Mouse (Mus musculus) urinary bladder, adult 18-20 months (tissue): Measurements from ENCODE around the gene Hpcal4.
"Not testable (repeated sequence)": the region's sequence is repeated elsewhere in the genome, so short reads cannot be mapped to it uniquely, and the experiment has no call there.

Experiments used
- DNase-seq, 2 experiments: peaks; one replicate each; pipeline ENCODE4 v3.0.0; 2022; ENCODE audit warnings: low spot score in 2 of 2, mixed read lengths in 2 of 2

The Hpcal4 gene

DNA sequence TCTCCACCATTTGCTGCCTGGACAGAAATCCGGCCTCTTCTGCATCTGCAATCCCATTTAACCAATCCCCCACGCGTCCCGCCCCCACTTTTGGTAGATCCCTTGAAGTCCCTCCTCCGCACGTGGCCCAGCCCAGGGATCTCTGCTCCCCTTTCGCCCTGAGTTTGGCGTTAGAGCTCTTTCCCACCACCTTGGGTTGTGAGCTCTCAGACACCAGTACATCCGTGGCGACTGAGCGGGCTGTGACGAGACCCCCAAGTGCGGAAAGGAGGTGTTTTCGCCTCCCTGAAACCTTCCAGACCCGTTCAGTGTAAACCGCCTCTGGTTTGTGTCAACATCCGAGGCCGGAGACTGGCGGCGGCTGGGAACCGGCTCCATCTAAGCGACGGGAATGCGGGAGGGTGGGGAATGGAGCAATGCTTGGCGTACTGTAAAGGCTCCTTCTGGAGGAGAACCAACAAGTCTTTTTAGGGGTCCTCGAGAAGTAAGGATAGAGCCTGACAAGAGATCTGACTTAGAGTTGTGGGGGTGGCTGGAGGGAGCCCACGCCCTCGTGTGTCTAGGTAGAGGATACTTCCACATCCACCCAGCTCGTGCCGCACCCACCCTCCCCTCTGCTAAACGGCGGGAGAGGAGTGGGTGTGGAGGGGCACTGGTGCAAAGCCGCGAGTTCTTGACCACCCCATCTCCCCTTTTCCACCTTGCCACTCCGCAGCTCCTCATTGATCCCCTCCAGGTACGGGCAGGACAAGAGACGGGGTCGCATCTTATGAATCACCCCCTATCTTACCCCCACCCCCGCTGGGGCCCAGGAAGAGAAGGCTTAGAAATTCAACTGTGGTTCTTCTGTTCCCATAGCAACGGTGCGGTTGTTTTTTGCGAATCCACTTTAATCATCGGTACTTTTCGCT, at the start of gene Hpcal4:
Hpcal4 (plus strand) TSS at position 900 of the 911 bp plus-strand sequence.
- peak in 1 of 2 experiments; percentile 9 for DNase-seq

DNA sequence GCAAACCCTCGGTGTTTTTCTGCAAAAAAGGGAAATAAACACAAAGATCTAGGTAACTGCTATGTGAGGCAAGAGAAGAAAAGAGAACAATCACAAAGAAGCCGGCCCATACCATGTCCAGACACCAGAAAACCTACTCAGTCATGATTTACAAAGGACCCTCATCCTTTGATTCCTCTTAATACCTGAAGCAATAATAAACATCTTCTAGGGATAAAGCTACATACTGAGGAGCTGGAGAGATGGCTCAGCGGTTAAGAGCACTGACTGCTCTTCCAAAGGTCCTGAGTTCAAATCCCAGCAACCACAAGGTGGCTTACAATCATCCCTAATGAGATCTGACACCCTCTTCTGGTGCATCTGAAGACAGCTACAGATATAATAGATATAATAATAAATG, 45.5 kb upstream of the Hpcal4 start:
- no peak for DNase-seq

DNA sequence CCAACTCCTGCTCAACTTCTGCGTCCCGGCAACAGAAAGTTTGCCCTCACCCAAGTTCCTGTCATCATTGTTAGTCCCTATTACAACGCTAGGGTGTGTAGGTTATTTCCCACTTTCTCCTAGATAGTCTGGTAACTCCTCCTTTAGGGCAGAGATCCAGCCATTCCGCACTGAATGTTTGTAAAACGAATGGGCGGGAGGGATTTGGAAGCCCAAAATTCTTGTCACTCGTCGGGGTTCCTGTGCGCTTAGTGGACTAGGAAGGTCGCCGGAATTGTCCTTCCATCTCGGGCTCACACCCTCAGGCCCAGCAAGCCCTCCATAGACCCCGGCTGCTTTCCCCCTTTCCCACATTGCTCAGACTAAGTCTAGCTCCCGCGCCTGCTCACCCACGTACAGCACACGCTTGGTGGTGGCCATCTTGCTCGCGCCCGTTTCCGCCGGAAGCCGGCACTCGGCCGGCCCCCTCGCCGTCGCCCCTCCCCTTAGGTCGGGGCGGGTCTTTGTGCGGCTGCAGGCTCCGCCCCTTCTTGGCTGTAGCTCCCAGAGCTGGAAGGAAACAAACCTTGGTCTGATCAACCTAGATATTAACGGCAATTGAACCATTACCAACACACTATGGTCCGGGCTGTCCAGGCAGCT, 43.4 kb upstream of the Hpcal4 start, which contains the start of gene Ppie:
Ppie (minus strand) TSS at position 439 of the 642 bp plus-strand sequence.
- peak; percentile 67 to 70 for DNase-seq

DNA sequence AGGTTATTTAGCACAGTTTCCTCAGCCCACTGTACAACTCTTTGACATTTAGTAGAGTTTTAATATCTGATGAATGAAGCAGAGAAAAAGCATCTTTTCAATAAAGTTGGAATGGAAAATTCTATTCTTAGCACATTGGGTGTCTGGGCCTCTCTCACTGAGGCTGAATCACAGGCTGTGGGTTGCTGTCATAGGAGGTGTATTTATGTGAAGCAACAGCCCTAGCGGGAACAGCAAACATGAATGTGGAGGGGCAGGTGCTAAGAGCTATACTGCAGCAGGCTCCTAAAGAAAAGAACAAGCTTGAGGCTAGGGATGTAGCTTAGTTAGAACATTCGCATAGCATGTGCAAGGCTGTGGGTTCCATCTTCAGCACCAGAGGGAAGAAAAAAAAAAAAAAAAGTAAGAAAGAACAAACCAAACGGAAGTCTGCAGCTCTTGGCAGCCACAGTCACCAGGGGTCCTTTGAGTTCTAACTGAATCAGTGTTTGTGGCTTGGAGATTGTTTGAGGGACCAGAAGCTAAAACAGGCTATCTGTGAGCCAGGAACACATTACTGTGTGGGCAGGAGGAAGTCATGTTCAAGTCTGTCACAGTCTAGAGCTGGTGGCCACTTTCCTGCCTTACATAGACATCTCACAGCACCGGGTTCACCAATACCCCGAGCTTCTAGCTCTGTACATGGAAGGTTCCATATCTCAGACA, 35.4 kb upstream of the Hpcal4 start:
- DNase-seq = no peak

DNA sequence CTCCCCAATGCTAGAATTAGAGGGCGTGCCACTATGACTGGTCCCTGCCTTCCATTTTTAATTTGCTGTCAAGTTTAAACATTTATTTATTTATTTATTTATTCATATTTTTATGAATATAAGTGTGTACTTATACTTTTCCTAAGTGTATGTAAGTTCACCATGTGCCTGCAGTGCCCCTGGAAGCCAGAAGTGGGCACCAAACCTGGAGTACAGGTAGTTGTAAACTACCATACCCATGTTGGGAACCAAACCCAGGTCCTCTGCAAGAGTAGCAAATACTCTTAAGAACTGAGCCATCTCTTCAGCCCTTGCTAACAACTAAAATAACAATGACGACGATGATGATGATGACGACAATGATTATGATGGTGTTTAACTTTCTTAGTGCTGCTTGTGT, 31.0 kb upstream of the Hpcal4 start:
- DNase-seq = no peak

DNA sequence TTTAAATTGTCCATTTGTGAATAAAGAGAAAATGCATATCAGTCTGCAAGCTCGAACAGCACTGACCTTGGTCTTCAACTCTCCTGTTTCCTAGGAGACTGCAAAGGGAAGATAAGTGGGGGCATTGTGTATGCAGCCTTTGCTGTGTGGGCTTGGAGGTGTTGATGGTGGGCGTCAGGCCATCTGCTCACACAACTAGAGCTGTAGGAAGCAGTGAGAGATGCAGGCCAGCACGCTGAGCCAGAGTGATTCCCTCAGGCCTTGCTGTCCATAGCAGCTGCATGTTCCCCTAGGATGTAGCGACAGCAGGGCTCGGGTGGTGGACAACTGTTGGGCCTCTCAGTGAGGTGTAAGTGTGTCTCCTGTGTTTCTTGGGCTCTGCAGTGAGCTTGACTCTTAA, 30.1 kb upstream of the Hpcal4 start:
- DNase-seq = no peak

DNA sequence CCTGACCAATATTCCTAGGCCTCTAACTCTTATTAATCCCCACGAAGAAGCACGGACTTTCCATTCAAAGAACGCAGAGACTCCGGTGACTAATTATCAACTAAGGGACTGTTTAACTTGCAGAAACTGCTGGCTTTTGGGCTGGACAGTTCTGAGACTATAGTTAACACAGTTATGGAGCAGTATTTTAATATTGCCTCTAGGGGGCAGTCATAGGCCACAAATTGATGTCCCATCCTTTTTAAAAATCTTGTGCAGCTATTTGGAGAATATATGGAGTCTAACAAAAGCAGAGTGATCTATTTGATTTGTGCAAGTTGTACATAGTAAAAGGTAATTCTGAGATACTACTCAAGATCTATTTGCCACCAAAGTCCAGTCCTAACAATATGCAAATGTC, 28.0 kb upstream of the Hpcal4 start:
- DNase-seq = peak in 1 of 2 experiments; percentile 6

DNA sequence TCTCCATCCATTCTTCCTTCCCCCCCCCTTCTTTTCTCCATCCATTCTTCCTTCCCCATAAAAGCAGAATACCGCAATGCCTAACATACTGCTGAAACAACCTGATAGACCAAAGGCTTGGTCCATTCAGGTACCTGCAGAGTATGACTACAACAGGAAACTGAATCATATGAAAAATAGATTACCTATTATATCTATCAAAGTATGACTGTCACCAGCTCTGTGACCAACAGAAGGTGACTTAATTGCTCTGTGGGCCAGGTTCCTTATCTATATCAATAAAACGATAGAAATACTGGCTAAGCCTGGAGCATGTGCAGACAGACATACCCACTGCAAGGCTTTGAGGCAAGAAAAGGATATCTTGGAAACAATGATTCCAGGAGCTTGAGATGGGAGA, 27.6 kb upstream of the Hpcal4 start:
- no peak for DNase-seq

DNA sequence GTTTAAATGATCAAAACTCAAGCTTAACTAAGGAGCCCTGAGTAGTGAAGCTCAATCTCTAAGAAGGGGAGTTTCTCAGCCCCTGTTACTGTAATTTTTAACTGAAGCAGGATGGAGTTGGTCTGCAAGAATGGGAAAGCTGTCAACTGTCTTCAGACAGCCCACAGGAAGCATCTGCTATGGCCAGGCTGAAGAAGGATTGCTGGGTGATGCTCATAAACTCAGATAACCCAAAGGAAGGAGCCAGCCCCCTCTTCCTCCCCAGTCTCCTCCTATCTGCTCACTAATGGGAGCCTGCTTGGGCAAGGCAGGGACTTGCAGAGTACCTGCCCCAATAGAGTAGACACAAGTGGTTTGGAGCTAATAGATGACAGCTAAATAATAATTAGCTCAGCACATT, 27.2 kb upstream of the Hpcal4 start:
- DNase-seq = no peak

DNA sequence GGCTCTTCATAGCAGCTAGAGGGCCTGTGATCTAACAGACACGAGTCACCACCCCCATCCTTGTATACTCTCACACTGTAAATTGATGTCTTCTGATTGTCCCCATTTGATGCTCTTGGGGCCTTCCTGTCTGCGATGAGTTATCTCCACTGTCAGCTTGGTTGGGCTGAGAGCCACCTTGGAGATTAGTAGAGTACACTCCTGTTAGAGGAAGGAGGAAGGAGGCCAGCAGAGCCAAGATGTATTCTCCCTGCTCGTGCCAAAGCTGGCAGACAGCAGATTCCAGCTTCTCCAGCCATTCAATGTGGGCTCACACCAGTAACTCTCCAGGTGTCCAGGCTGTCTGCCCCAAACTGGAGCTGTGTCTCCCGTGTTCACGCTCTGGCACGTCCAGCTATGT, 22.5 kb upstream of the Hpcal4 start:
- no peak for DNase-seq

DNA sequence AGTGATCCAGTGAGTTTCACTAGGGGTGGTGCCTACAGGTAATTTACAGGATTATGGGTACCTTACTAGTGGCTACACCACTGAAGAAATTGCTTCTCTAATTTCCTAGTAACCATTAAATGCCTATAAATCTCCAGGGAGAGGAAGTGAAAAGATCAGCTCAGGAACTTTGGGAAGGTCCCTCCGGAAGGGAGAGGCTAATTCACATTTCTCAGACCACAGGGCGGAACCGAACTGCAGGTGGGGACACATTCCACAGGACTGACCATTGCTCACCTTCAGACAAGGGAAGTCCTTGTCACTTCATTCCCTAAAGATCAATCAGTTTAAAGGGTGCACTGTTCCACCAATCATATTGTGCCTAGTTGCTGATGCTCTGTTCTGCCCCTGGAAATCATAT, 21.8 kb upstream of the Hpcal4 start:
- DNase-seq = not testable (repeated sequence)

DNA sequence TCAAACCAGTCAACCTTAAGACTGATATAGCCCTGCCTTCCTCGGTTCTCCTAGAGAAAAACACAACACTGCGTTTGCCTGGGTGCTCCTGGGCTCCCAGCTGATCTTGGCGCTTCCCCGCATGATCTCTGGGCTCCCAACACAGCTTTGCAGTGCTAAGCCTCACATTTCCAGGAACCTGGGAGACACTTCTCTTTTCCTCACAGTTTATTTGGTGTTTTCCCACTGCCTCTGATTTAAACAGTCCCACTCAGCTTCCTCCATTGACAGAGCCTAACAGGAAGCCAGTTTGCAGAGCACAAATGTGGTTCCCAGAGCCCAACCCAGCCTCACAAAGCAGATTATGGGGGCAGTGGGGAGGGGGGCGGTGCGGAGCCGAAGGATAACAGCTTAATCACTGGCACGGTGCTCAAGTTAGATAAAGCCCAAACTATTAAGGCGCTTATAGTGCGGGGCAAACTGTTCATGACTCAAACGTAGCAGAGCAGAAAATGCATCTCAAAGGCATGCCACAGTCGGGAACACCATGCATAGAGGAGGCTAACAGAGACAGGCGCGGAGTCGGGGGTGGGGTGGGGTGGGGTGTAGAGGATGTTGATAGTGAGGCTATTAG, 20.6 kb upstream of the Hpcal4 start:
- no peak for DNase-seq

DNA sequence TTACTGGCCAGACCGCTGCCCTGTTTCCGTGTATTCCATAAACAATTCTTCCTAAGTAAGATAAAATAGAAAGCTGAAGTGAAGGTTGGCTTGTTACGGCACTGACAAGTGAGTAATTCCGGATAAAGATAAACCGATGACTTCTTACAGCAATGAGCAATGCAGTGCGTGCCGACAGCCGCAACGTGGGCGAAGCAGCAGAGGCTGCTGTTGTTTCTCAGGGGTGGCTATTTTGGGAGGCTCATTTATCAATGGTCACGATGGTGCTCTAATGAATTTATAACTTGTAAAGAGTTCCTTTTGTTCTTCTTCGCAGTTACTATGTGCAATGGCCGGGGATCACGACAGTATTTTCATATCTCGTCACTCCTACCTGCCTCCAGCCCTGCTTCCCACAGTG, 18.9 kb upstream of the Hpcal4 start:
- DNase-seq = no peak

DNA sequence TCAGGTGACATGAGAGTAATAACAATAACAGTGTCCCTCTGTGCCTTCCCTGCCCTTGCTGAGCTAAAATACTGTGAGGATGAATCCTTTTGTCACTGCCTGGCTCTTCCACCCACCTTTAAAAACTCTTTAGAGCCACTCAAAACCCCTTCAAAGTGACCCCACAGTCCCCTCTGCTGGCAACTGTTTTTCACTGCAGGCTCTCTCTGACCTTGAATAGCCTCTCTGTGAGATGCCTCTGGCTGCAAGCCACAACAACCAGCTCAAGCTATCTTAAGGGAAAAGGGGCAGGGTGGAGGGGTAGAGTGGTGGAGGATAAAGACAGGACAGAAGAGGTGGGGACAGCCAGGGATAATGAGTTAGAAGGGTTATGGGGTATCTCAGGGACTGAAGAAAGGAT, 11.2 kb upstream of the Hpcal4 start:
- no peak for DNase-seq

DNA sequence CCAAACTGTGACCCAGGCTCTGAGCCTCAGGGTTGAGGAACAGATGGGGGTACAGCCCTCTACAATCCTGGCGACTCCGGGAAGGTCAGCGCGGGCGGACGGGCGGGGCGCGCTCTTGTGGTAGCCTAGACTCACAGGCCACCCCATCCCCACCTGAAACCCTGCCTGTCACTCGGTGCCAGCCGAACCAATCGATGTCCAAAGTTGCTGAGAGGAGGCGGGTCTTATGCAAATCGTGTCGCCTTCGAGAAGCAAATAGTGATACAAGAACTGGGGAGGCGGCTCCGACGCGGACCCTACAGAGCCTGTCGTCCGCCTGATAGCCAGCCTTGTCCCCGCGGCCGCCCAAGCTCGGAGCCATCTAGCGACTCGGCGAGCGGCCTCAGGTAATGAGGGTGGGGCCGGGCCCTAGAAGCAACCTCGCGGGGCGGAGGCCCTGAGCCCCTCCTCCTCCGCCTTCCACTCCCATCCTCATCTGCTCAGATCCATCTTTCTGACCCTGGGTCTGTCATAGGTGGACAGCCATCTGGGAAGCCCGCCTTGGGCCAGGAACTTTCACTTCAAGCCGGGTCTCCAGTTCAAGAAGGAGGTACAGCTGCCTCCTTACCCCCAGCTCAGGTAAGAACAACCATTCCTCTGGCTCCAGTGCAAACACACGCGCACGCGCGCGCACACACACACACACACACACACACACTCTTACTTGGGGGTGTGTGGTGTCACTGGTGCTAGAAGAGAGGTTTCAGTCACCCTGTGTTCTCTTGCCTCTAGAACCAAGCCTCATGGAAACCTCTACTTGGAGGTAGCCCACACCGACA, 421 bp downstream of the Hpcal4 start:
- peak; percentile 47 to 60 for DNase-seq

DNA sequence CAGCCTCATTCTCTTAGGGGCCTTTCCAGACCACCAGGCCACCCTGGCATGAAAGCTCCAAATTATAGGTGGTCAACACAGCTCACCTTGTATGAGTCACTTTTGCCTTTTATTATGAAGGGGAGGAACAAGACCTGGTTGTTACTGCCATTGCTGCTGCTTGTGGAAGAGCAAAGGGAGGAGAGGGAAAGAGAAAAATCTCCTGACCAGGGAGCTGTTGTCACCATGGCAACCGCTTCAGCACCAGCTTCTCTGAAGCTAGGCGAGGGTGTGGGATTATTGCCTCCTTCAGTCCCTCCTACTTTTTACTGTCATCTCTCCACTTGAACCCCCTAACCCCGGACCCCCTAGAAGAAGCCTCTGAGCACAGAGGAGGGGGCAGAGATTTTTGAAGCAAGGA, 1.8 kb downstream of the Hpcal4 start:
- DNase-seq = no peak

DNA sequence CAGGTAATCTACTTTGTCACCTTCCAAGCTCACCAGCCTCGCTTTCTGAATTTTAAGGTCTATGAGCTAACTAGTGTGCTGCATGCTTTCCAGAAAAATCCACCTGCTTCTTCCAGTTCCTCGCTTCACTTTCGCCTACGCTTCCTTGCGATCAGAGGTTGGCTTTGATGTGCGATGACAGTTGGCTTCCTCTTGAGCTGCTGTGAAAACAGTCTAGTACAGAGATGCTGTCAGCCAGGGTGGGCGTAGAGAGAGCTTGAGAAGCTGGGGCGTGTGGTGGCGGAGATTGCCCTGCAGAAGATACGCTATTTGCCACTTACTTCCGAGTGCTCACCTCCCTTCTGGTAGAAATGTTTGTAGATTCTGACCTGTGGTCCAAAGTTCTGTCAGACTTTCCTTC, 9.3 kb downstream of the Hpcal4 start:
- DNase-seq = no peak

DNA sequence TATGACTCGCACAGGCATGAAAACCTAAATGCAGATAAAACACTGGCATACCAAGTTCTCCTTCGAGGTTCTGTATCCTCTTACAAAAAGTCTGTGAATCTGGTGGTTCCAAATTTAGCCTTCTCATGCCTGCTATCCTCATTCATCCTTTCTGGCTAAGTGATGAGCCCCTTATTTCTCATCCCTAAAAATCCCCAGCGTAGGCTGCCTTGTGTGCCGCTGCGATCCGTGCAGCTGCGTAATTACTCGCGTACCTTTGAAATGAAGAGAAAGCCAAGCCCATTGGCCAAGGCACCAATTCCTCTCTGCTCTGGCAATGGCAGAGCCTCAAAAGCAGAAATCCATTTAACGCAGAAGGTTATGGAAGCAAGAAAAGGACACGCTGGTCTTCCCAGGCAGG, 10.8 kb downstream of the Hpcal4 start:
- DNase-seq = no peak

DNA sequence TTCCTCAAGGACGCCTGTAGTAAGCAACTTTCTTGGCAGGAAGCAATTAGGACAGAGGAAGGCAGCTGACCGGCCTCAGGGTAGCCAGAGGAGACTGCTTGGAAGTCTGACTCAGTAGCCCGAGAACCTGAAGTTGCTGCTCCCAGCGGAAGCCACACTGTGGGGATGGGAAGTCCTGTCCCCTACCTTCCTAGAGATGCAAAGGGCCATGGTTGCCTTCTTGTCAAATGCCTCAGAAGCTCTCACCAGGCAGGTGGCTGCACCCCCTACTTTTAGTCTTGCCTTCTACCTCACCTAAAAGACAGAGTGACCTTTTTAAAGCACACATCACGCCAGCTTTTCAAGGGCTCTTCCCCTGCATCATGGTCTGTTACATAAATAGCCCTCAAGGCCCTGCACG, 13.7 kb downstream of the Hpcal4 start:
- DNase-seq = no peak

DNA sequence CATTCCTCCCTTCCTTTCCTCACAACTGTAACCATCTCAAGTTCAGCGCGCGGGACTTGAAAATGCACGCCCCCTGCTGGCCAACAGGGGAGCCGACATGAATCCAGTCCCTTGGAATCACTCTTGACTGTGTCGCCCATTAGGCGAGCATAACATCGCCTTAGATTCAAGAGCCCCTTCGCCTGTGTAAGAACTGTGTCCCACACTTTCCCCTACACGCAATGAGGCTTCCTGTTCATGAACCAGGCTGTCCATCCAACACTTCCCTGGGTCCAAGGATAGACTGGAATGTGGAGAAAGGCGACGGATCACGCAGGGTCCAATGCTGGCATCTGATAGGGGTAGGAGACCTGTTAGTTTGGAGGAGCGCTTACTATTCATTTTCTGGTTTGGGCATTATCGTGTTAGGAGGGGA, 17.8 kb downstream of the Hpcal4 start:
- DNase-seq = peak; percentile 33 to 64
